Mouse (Mus musculus) cerebellum, adult 9-10 months (tissue): ENCODE data around the gene Sema3b.
A peak's percentile ranks its signal among the peaks of the same experiment; 100 is the strongest.

ENCODE experiments used
- DNase-seq: peaks from one replicate; pipeline ENCODE4 v3.0.0; 2022

Sema3b gene

GRCm38 (mm10) chr9:107632478-107632877, 23.4 kb upstream of the Sema3b start:
- DNase-seq = peak; percentile 62

- DNase-seq = no peak
These were observed 22.8 kb upstream of the Sema3b start for GRCm38 (mm10) chr9:107631861-107632260.

GRCm38 (mm10) chr9:107631311-107631826, 22.3 kb upstream of the Sema3b start:
- DNase-seq = no peak

- no peak for DNase-seq
These were observed 21.5 kb upstream of the Sema3b start for GRCm38 (mm10) chr9:107630576-107630975.

GRCm38 (mm10) chr9:107629901-107630425, 20.9 kb upstream of the Sema3b start:
- DNase-seq = no peak

GRCm38 (mm10) chr9:107629411-107629730, 20.3 kb upstream of the Sema3b start:
- no peak for DNase-seq

- no peak for DNase-seq
These were observed 19.8 kb upstream of the Sema3b start for GRCm38 (mm10) chr9:107628721-107629410.

GRCm38 (mm10) chr9:107627387-107628255, 18.6 kb upstream of the Sema3b start:
- DNase-seq = no peak

- peak; percentile 83 for DNase-seq
These were observed 17.8 kb upstream of the Sema3b start for GRCm38 (mm10) chr9:107626844-107627277.

GRCm38 (mm10) chr9:107626158-107626843, 17.3 kb upstream of the Sema3b start:
- DNase-seq = no peak

GRCm38 (mm10) chr9:107625351-107626128, 16.5 kb upstream of the Sema3b start:
- no peak for DNase-seq

- no peak for DNase-seq
These were observed 15.9 kb upstream of the Sema3b start for GRCm38 (mm10) chr9:107624951-107625350.

GRCm38 (mm10) chr9:107624539-107624938, 15.5 kb upstream of the Sema3b start:
- no peak for DNase-seq

- peak; percentile 67 for DNase-seq
These were observed 11.9 kb upstream of the Sema3b start for GRCm38 (mm10) chr9:107620954-107621353.

GRCm38 (mm10) chr9:107619546-107619879, 10.5 kb upstream of the Sema3b start:
- no peak for DNase-seq

- peak; percentile 59 for DNase-seq
These were observed 9.9 kb upstream of the Sema3b start for GRCm38 (mm10) chr9:107618778-107619545.

GRCm38 (mm10) chr9:107618098-107618497, 9.1 kb upstream of the Sema3b start:
- no peak for DNase-seq

GRCm38 (mm10) chr9:107617461-107617860, 8.4 kb upstream of the Sema3b start:
- no peak for DNase-seq

GRCm38 (mm10) chr9:107615035-107615434, 6.0 kb upstream of the Sema3b start:
- no peak for DNase-seq

GRCm38 (mm10) chr9:107612945-107613569, 4.0 kb upstream of the Sema3b start:
- no peak for DNase-seq
